Mouse (Mus musculus): ENCODE measurements around the gene Scp2. TPM values are rescaled to one million over a fixed set of nuclear protein-coding genes. Genes with fewer than 3 reads are reported as not detected.
A peak's percentile ranks its signal among the peaks of the same experiment; 100 is the strongest.
"Not testable (repeated sequence)": the region's sequence is repeated elsewhere in the genome, so short reads cannot be mapped to it uniquely, and the experiment has no call there.

Scp2 gene
- polyA plus RNA-seq, 1 experiment from 2014 or later: 372 TPM

GRCm38 (mm10) chr4:108145554-108145953, 756 bp upstream of the Scp2 start:
- not testable (repeated sequence) for ATAC-seq; H3K4me3 ChIP-seq (ENCODE audit: low read length)
- 46% methylated on average over 3 of the region's 3 CpGs for WGBS

GRCm38 (mm10) chr4:108143778-108144177, 1.0 kb downstream of the Scp2 start:
- no peak overlapping the region for H3K9ac ChIP-seq (ENCODE audit: low read depth, low read length)
- H3K4me3 ChIP-seq (ENCODE audit: low read length): no peak overlapping the region
- H3K4me1 ChIP-seq (ENCODE audit: control insufficient read depth, insufficient read depth, low read length): no peaks in the 10 kb centered on the region
- H3K4me2 ChIP-seq (ENCODE audit: low read depth, low read length): no peak overlapping the region
- H3K9me3 ChIP-seq (ENCODE audit: control insufficient read depth, low read length): no peaks in the 10 kb centered on the region
- ATAC-seq: 0 out of 2 replicates have a peak, but pooled peaks have one; percentile 52
- no peaks in the 10 kb centered on the region for H3K36me3 ChIP-seq (ENCODE audit: control insufficient read depth, insufficient read depth, low read length)
- H3K27me3 ChIP-seq (replicated peaks; ENCODE audit: control insufficient read depth, insufficient read depth, low read length): no peaks in the 10 kb centered on the region
- H3K27ac ChIP-seq (ENCODE audit: low read length): no peak overlapping the region

More at GRCm38 (mm10) chr4:108145554-108145953, 756 bp upstream of the Scp2 start:
- not testable (repeated sequence) for H3K27me3 ChIP-seq (replicated peaks; ENCODE audit: control insufficient read depth, insufficient read depth, low read length); H3K36me3 ChIP-seq (ENCODE audit: control insufficient read depth, insufficient read depth, low read length); H3K27ac ChIP-seq (ENCODE audit: low read length); H3K4me1 ChIP-seq (ENCODE audit: control insufficient read depth, insufficient read depth, low read length); H3K9me3 ChIP-seq (ENCODE audit: control insufficient read depth, low read length); H3K9ac ChIP-seq (ENCODE audit: low read depth, low read length); H3K4me2 ChIP-seq (ENCODE audit: low read depth, low read length)

GRCm38 (mm10) chr4:108143178-108143577, 1.6 kb downstream of the Scp2 start:
- H3K27me3 ChIP-seq (replicated peaks; ENCODE audit: control insufficient read depth, insufficient read depth, low read length); H3K4me1 ChIP-seq (ENCODE audit: control insufficient read depth, insufficient read depth, low read length); ATAC-seq; H3K4me2 ChIP-seq (ENCODE audit: low read depth, low read length); H3K9me3 ChIP-seq (ENCODE audit: control insufficient read depth, low read length); H3K9ac ChIP-seq (ENCODE audit: low read depth, low read length); H3K27ac ChIP-seq (ENCODE audit: low read length); H3K4me3 ChIP-seq (ENCODE audit: low read length); H3K36me3 ChIP-seq (ENCODE audit: control insufficient read depth, insufficient read depth, low read length): not testable (repeated sequence)
- WGBS: 73% methylated on average over 2 of the region's 2 CpGs

- ATAC-seq: no peak
- 83% methylated on average over 5 of the region's 5 CpGs for WGBS
- no peak overlapping the region for H3K4me2 ChIP-seq (ENCODE audit: low read depth, low read length)
Observed at GRCm38 (mm10) chr4:108136938-108137337, 7.9 kb downstream of the Scp2 start.

GRCm38 (mm10) chr4:108130452-108130851, 14.3 kb downstream of the Scp2 start:
- no peak for ATAC-seq
- WGBS: 86% methylated on average over 3 of the region's 3 CpGs
- no peak overlapping the region for H3K4me3 ChIP-seq (ENCODE audit: low read length)

More at GRCm38 (mm10) chr4:108136938-108137337, 7.9 kb downstream of the Scp2 start:
- Histone ChIP-seq H3K4me3 (ENCODE audit: low read length) (no peak overlapping the region), H3K4me1 (ENCODE audit: control insufficient read depth, insufficient read depth, low read length) (no peaks in the 10 kb centered on the region), H3K9me3 (ENCODE audit: control insufficient read depth, low read length) (no peaks in the 10 kb centered on the region), H3K9ac (ENCODE audit: low read depth, low read length) (no peak overlapping the region), H3K36me3 (ENCODE audit: control insufficient read depth, insufficient read depth, low read length) (no peaks in the 10 kb centered on the region), H3K27me3 (replicated peaks; ENCODE audit: control insufficient read depth, insufficient read depth, low read length) (no peaks in the 10 kb centered on the region), H3K27ac (ENCODE audit: low read length) (no peak overlapping the region)

GRCm38 (mm10) chr4:108128339-108128738, 16.5 kb downstream of the Scp2 start:
- H3K36me3 ChIP-seq (ENCODE audit: control insufficient read depth, insufficient read depth, low read length): no peaks in the 10 kb centered on the region
- no peaks in the 10 kb centered on the region for H3K4me1 ChIP-seq (ENCODE audit: control insufficient read depth, insufficient read depth, low read length)
- H3K9me3 ChIP-seq (ENCODE audit: control insufficient read depth, low read length): no peaks in the 10 kb centered on the region
- H3K9ac ChIP-seq (ENCODE audit: low read depth, low read length): no peak overlapping the region
- no peak overlapping the region for H3K27ac ChIP-seq (ENCODE audit: low read length)
- no peaks in the 10 kb centered on the region for H3K27me3 ChIP-seq (replicated peaks; ENCODE audit: control insufficient read depth, insufficient read depth, low read length)
- H3K4me3 ChIP-seq (ENCODE audit: low read length): no peak overlapping the region
- WGBS: 91% methylated on average over 2 of the region's 2 CpGs
- H3K4me2 ChIP-seq (ENCODE audit: low read depth, low read length): no peak overlapping the region
- no peak for ATAC-seq

More at GRCm38 (mm10) chr4:108130452-108130851, 14.3 kb downstream of the Scp2 start:
- Histone ChIP-seq H3K4me2 (ENCODE audit: low read depth, low read length) (no peak overlapping the region), H3K27me3 (replicated peaks; ENCODE audit: control insufficient read depth, insufficient read depth, low read length) (no peaks in the 10 kb centered on the region), H3K9ac (ENCODE audit: low read depth, low read length) (no peak overlapping the region), H3K27ac (ENCODE audit: low read length) (no peak overlapping the region), H3K36me3 (ENCODE audit: control insufficient read depth, insufficient read depth, low read length) (no peaks in the 10 kb centered on the region), H3K9me3 (ENCODE audit: control insufficient read depth, low read length) (no peaks in the 10 kb centered on the region), H3K4me1 (ENCODE audit: control insufficient read depth, insufficient read depth, low read length) (no peaks in the 10 kb centered on the region)

GRCm38 (mm10) chr4:108127516-108127915, 17.3 kb downstream of the Scp2 start:
- 85% methylated on average over 5 of the region's 5 CpGs for WGBS
- H3K9ac ChIP-seq (ENCODE audit: low read depth, low read length): no peak overlapping the region
- ATAC-seq: no peak

GRCm38 (mm10) chr4:108126260-108126659, 18.5 kb downstream of the Scp2 start:
- H3K4me3 ChIP-seq (ENCODE audit: low read length): no peak overlapping the region
- 83% methylated on average over 4 of the region's 4 CpGs for WGBS
- H3K27ac ChIP-seq (ENCODE audit: low read length): no peak overlapping the region
- H3K9ac ChIP-seq (ENCODE audit: low read depth, low read length): no peak overlapping the region
- no peaks in the 10 kb centered on the region for H3K4me1 ChIP-seq (ENCODE audit: control insufficient read depth, insufficient read depth, low read length)
- ATAC-seq: no peak
- H3K9me3 ChIP-seq (ENCODE audit: control insufficient read depth, low read length): no peaks in the 10 kb centered on the region
- no peak overlapping the region for H3K4me2 ChIP-seq (ENCODE audit: low read depth, low read length)
- no peaks in the 10 kb centered on the region for H3K36me3 ChIP-seq (ENCODE audit: control insufficient read depth, insufficient read depth, low read length)
- no peaks in the 10 kb centered on the region for H3K27me3 ChIP-seq (replicated peaks; ENCODE audit: control insufficient read depth, insufficient read depth, low read length)

More at GRCm38 (mm10) chr4:108127516-108127915, 17.3 kb downstream of the Scp2 start:
- Histone ChIP-seq H3K27me3 (replicated peaks; ENCODE audit: control insufficient read depth, insufficient read depth, low read length) (no peaks in the 10 kb centered on the region), H3K36me3 (ENCODE audit: control insufficient read depth, insufficient read depth, low read length) (no peaks in the 10 kb centered on the region), H3K9me3 (ENCODE audit: control insufficient read depth, low read length) (no peaks in the 10 kb centered on the region), H3K4me2 (ENCODE audit: low read depth, low read length) (no peak overlapping the region), H3K4me1 (ENCODE audit: control insufficient read depth, insufficient read depth, low read length) (no peaks in the 10 kb centered on the region), H3K27ac (ENCODE audit: low read length) (no peak overlapping the region), H3K4me3 (ENCODE audit: low read length) (no peak overlapping the region)

GRCm38 (mm10) chr4:108124104-108124503, 20.7 kb downstream of the Scp2 start:
- Histone ChIP-seq H3K9ac (ENCODE audit: low read depth, low read length) (no peak overlapping the region), H3K36me3 (ENCODE audit: control insufficient read depth, insufficient read depth, low read length) (no peaks in the 10 kb centered on the region), H3K27me3 (replicated peaks; ENCODE audit: control insufficient read depth, insufficient read depth, low read length) (no peaks in the 10 kb centered on the region), H3K9me3 (ENCODE audit: control insufficient read depth, low read length) (no peaks in the 10 kb centered on the region), H3K27ac (ENCODE audit: low read length) (no peak overlapping the region), H3K4me3 (ENCODE audit: low read length) (no peak overlapping the region), H3K4me1 (ENCODE audit: control insufficient read depth, insufficient read depth, low read length) (no peaks in the 10 kb centered on the region), H3K4me2 (ENCODE audit: low read depth, low read length) (no peak overlapping the region)
- WGBS: 88% methylated on average over 1 of the region's 1 CpGs
- ATAC-seq: no peak
